Mouse (Mus musculus): ENCODE results near the gene Cdk5rap3. TPM values are rescaled to one million over a fixed set of nuclear protein-coding genes. Genes with fewer than 3 reads are reported as not detected.

Gene Cdk5rap3
- total and polyA plus RNA-seq, 3 experiments = 45.2 to 55.4 TPM; not detected in 1

DNA sequence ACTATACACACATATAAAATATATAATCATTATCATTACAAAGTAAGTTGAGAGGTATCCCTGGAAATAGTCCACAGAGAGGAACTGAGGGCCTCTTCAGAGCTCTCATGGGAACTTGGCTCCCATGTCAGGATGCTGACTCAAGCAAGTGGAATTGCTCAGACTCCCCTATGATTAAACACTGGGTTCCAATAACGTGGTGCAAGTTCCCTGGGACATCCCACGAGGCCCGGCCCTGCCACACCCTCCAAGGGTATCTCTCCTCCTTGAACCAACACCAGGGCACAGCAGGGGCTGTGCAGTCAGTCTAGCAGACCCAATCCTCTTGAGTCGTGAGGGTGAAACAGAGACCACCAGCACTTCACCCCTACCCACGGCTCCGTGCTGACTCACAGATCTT, 2.7 kb upstream of the Cdk5rap3 start:
- Histone ChIP-seq H3K9ac (ENCODE audit: control insufficient read depth, low read depth, low read length, poor library complexity, severe bottlenecking) (no peak overlapping the region), H3K4me3 (ENCODE audit: control insufficient read depth in 1 of 2, insufficient read depth in 1 of 2, low read depth in 2 of 2, low read length in 2 of 2) (no peak overlapping the region), H3K9me3 (replicated peaks; ENCODE audit: insufficient read depth, low read length) (no peaks in the 10 kb centered on the region), H3K4me1 (ENCODE audit: control insufficient read depth in 1 of 2, insufficient read depth in 2 of 2, low read length in 2 of 2) (peaks cover 2 to 19% of the 10 kb centered on the region in 2 experiments; a peak in 3 of 4 replicates), H3K79me2 (ENCODE audit: control insufficient read depth, insufficient read depth, low read length, poor library complexity) (peaks cover 4% of the 10 kb centered on the region), H3K27me3 (ENCODE audit: control insufficient read depth in 1 of 2, insufficient read depth in 2 of 2, low read length in 2 of 2) (no peaks in the 10 kb centered on the region), H3K27ac (ENCODE audit: control insufficient read depth, low read depth, low read length) (no peak overlapping the region), H3K36me3 (ENCODE audit: control insufficient read depth in 1 of 2, insufficient read depth in 2 of 2, low read length in 2 of 2) (peaks cover 0 to 6% of the 10 kb centered on the region in 2 experiments; a peak in 2 of 4 replicates)
- DNase-seq (ENCODE audit: low read depth, low spot score) = no peak
- TF ChIP-seq ELF1 (IDR thresholded peaks at IDR 0.05; ENCODE audit: low read depth, low read length) (no peak), MAZ (IDR thresholded peaks at IDR 0.05; ENCODE audit: low read depth, low read length) (no peak), NRF1 (IDR thresholded peaks at IDR 0.05; ENCODE audit: insufficient read depth, low read depth, low read length, poor library complexity, severe bottlenecking) (no peak), ZMIZ1 (IDR thresholded peaks at IDR 0.05; ENCODE audit: low read depth, low read length) (no peak), POLR2AphosphoS5 (IDR thresholded peaks at IDR 0.05; ENCODE audit: borderline replicate concordance, low read depth, low read length) (no peak), GABPA (IDR thresholded peaks at IDR 0.05; ENCODE audit: low read depth, low read length) (no peak), ZNF384 (IDR thresholded peaks at IDR 0.05; ENCODE audit: low read depth, low read length) (no peak), POLR2AphosphoS2 (IDR thresholded peaks at IDR 0.05; ENCODE audit: low read length) (no peak), MXI1 (IDR thresholded peaks at IDR 0.05; ENCODE audit: low read depth, low read length) (no peak), UBTF (IDR thresholded peaks at IDR 0.05; ENCODE audit: borderline replicate concordance, insufficient read depth, low read depth, low read length) (no peak), HCFC1 (IDR thresholded peaks at IDR 0.05; ENCODE audit: low read depth, low read length) (no peak)

DNA sequence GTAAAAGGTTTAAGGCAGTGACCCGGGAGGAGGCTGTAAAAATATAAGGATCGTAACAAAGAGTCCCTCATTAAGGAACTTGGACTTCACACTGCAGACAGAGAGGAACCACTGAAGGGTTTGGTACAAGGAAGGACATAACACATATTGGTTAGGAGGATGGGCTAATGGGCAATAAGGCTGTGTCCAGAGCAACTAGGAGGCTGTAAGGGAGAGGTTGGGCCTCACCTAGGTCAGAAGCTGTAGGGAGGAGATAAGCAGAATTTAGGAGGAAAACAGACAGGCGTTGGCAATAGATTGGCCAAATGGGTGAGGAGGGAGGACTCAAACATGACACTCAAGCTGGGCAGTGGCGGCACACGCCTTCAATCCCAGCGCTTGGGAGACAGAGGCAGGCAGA, 1.1 kb upstream of the Cdk5rap3 start:
- Histone ChIP-seq H3K9me3 (replicated peaks; ENCODE audit: insufficient read depth, low read length) (no peaks in the 10 kb centered on the region), H3K9ac (ENCODE audit: control insufficient read depth, low read depth, low read length, poor library complexity, severe bottlenecking) (peak overlapping the region; percentile 75), H3K36me3 (ENCODE audit: control insufficient read depth in 1 of 2, insufficient read depth in 2 of 2, low read length in 2 of 2) (peaks cover 0 to 6% of the 10 kb centered on the region in 2 experiments; a peak in 2 of 4 replicates)

More for the DNA sequence above, 1.1 kb upstream of the Cdk5rap3 start:
- peak overlapping the region; percentile 54 to 64 for H3K4me3 ChIP-seq (ENCODE audit: control insufficient read depth in 1 of 2, insufficient read depth in 1 of 2, low read depth in 2 of 2, low read length in 2 of 2)
- TF ChIP-seq ELF1 (IDR thresholded peaks at IDR 0.05; ENCODE audit: low read depth, low read length) (no peak), MXI1 (IDR thresholded peaks at IDR 0.05; ENCODE audit: low read depth, low read length) (no peak), TAL1 (IDR thresholded peaks at IDR 0.05; ENCODE audit: low read length) (peak; percentile 80), TBP (IDR thresholded peaks at IDR 0.05; ENCODE audit: low read depth, low read length) (0 out of 2 replicates have a peak, but pooled peaks have one; percentile 31), GATA1 (IDR thresholded peaks at IDR 0.05; ENCODE audit: low read depth, low read length) (peak; percentile 65), SIN3A (IDR thresholded peaks at IDR 0.05; ENCODE audit: low read length) (no peak), EP300 (IDR thresholded peaks at IDR 0.05; ENCODE audit: low read depth in 1 of 2, low read length in 2 of 2) (peak; percentile 52 to 58; a peak in 3 of 4 replicates), TCF12 (IDR thresholded peaks at IDR 0.05; ENCODE audit: low read depth, low read length) (peak; percentile 76), RCOR1 (IDR thresholded peaks at IDR 0.05; ENCODE audit: low read depth, low read length) (peak; percentile 27; the same call in 1 of the 2 replicates), ETS1 (IDR thresholded peaks at IDR 0.05; ENCODE audit: low read depth, low read length) (0 out of 2 replicates have a peak, but pooled peaks have one; percentile 7), ZKSCAN1 (IDR thresholded peaks at IDR 0.05; ENCODE audit: low read depth, low read length) (no peak)
- no peaks in the 10 kb centered on the region for H3K27me3 ChIP-seq (ENCODE audit: control insufficient read depth in 1 of 2, insufficient read depth in 2 of 2, low read length in 2 of 2)
- DNase-seq (ENCODE audit: low read depth, low spot score) = peak; percentile 70
- peaks cover 2 to 23% of the 10 kb centered on the region in 2 experiments; a peak in 3 of 4 replicates for H3K4me1 ChIP-seq (ENCODE audit: control insufficient read depth in 1 of 2, insufficient read depth in 2 of 2, low read length in 2 of 2)
- H3K27ac ChIP-seq (ENCODE audit: control insufficient read depth, low read depth, low read length) = peak overlapping the region; percentile 81
- H3K79me2 ChIP-seq (ENCODE audit: control insufficient read depth, insufficient read depth, low read length, poor library complexity) = peaks cover 4% of the 10 kb centered on the region
